Mouse (Mus musculus) left cerebral cortex, postnatal 14 days (tissue): Measurements from ENCODE around the gene Slc7a1. TPM values are rescaled to one million over a fixed set of nuclear protein-coding genes. Genes with fewer than 3 reads are reported as not detected.

Experiments
- DNase-seq, 2 experiments: peaks; one replicate each; pipeline ENCODE4 v3.0.0; 2021 to 2022; ENCODE audit warnings: low spot score in 2 of 2, mixed read lengths in 1 of 2
- intact Hi-C: fragments of 180-260 bp; cut with DNase I; formaldehyde crosslinking; loops from one replicate; pipeline ENCODE4 v1.15.1; 2025
- total RNA-seq, 2 experiments: library from RNA; stranded (reverse); gene quantifications; 2 replicates each; pipeline ENCODE4 v1.2.3; 2021

Gene Slc7a1
- total RNA-seq, 2 experiments from 2014 or later: 47.9 to 50.6 TPM

DNA sequence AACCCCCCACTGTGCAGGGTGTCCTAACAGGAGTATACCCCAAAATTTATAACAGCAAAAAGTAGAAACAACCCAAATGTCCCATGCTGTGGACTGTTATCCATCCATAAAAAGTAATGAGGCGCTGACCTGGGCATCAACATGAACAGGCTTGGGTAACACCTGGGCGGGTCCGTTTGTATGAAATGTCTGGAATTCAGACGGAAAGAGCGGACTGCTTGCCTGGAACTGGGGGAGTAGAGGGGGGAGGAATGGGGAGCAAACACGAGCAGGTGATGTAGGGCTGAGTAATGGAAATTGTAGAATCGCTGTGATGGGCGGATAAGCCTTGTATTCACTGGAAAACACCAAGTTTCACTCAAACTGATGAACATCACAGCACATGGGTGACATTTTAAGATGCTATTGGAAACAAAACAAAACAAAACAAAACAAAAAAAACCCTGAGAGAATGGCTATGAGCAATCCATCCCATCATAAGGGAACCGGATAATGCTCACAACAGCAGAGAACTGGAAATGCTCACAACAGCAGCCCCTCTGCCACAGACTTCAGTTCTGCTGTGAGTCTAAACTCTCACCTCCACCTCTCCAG lies 26.5 kb downstream of the Slc7a1 start:
- intact Hi-C loops: no loop called here

DNA sequence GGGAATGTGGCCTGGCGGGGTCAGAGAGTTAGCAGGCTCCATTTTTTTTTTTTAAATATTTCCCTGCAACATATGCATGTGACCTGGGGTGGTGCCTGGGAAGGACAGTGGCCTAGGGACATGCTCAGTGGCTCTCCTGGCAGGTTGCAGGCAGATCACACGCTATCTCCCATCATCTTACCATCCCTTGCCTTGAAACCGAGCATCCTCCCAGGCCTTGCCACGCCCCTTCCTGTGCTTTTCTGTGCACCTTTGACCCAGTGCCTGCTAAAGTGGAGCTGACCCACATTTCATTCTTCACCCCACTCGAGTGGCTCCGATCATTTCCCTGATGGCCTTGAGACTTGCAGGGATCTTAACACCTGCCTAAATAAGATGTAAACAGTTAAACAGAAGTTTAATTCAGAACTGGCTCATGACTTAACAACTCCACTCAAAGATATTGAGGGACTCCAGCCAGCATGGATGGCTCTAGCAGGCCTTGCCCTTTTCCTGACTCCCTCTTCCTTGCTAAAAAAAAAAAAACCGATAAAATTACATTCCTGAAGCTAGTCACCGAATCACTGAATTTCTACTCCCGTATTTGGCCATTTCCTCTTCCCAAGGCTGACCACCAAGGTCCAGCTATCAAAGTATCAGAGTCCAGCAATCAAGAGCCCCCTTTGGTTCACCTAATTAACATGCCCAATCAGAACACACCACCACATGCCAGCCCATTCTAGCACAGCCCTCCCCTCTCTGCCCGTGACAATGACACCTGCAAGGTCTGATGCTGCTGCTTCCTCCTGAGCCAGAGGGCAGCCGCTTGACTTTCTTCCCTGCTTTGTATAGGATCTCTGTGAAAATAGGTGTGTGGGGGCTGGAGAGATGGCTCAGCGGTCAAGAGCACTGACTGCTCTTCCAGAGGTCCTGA lies 27.4 kb downstream of the Slc7a1 start:
- DNase-seq: no peak
- intact Hi-C loops: no loop called here

More for the DNA sequence above, 26.5 kb downstream of the Slc7a1 start:
- no peak for DNase-seq

DNA sequence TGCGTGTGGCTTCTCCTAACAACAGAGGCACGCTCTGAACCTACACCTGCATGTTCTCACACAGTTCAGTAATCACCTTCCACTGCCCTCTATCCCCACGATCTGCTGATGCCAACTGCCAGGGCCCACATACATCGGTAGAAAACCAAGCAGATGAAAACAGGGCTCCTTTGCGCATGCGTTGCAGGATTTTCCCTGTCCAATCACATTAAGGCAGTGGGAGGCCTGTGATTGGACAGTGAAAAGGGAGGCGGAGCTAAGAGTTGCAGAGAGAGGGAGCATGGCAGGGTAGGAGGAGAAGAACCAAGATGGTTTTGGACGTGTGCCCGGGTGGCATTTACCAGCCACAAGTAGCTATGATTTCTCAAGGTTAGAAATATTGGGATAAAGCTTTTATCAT lies 28.3 kb downstream of the Slc7a1 start:
- intact Hi-C loops: no loop called here
- no peak for DNase-seq

DNA sequence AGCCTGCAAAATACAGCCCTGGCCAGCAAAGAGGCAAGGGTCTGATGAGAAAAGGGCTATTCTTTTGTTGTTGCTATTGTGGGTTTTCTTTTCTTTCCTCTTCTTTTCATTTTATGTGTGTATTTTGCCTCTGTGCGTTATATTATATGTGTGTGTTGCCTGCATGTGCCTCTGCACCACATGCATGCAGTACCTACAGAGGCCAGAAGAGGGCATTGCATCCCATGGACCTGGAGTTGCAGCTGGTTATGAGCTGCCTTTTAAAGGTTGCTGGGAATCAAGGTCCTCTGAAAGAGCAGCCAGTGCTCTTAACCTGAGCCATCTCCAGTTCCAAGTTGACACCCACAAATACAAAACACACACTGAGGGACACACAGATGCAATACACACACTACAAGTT lies 29.1 kb downstream of the Slc7a1 start:
- DNase-seq: no peak
- intact Hi-C loops: no loop called here

DNA sequence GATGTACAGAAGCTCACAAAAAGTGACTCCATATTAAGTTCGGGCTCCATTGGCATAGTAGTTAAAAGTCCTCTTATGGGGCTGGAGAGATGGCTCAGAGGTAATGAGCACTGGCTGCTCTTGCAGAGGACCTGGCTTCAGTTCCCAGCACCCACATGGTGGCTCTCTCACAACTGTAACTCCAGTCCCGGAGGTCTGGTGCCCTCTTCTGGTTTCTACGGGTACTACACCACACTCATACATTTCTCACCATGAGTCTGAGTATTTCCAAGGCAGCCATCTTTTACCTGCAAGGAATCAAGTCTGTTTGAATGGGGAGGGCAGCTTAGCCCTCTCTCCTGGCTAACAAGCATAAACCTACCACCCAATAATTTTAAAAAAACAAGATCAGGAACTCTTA lies 30.5 kb downstream of the Slc7a1 start:
- intact Hi-C loops: no loop called here
- no peak for DNase-seq

DNA sequence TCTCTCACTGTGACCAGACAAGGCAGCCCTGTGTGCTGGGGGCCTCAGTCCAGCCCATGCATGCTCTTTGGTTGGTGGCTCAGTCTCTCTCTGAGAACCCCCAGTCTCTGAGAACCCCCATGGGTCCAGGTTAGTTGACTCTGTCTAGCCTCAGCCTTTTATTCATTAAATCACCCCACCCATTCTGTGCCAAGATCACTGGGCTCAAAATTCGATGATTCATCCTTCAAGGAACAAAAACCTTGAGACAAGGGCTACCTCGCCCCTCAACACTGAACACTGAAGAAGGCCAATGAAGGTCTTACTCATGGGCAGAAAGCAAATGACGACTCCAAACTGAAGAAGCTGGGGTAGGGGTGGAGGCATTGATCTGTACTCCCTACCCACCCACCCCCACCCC lies 31.9 kb downstream of the Slc7a1 start:
- intact Hi-C loops: no loop called here
- DNase-seq: no peak

DNA sequence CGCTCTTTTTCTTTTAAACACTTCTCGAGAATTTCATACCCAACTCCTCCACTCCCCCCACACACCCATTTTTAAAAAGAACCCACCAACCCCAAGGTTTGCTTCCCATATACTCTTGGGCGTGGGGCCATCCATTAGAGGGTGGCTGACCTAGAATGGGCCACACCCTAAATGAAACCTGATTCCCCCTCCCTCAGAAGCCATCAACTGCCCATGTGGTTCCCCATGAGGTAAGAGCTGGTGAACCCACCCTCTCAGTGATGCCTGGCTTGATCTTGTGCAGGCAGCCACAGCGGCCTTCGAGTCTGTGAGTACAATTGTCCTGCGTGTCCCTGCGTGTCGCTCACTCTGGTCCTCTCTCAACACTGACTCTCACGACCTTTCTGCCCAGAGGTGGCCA lies 33.2 kb downstream of the Slc7a1 start:
- intact Hi-C loops: no loop called here
- DNase-seq: no peak

DNA sequence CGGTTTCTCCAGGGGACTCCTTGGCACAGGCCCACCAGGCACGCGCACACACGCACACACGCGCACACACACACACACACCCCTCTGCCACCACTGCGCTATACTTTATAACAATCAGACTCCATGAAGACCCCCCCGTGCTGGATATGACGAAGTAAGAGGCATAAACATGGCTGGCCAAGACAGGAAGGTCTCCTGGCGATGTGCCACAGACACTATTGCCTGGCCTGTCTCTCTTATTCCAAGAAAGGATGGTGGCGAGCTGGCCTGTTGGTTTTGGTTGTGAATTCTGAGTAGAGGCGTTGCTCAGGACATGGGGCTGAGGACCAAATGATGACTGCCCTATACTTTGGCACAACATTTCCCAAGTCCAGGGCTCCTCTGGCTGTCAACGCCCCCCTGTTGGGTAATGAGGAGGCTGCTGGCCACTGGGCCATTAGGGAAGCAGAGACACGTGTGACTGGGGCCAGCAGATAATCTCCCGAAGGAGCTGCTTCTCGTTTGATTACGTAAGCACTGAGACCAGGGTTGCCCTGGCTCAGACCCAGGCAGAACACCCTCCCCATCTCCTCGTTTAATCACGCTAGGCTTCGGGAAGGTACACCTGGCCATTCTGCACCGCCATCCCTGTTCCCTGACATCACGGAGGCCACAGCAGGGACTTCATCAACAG lies 36.1 kb downstream of the Slc7a1 start:
- DNase-seq: no peak
- intact Hi-C loops: no loop called here

DNA sequence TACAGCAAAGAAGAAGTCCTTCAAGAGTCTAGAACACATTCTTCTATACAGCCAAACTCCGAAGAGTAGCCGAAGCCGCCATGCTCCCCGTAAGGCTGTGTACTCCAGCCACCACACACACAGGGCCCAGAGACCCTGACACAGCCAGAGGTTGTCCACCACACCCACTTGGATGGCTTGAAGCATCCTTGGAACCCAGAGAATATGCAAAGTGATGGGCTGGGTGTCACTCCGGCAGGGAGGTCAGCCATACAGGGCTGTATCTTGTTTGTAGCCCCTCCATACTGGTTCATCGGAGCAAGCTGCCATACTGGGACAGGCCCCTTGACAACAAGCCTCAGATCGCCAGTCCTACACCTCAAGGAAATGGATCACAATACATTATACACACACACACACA lies 37.4 kb downstream of the Slc7a1 start:
- intact Hi-C loops: no loop called here

DNA sequence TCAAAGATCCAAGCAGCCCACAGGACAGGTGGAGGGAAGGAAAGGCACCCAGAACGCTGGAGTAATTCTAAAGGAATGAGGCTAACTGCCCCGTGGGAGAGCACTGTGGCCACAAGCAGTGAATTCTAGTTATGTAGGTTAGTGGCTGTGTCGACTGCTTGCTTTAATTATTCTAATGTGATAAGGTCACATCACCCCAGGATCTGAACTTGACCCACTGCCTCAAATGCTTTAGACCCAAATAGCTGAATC lies 38.0 kb downstream of the Slc7a1 start:
- DNase-seq: no peak
- intact Hi-C loops: no loop called here

More for the DNA sequence above, 37.4 kb downstream of the Slc7a1 start:
- DNase-seq: no peak

DNA sequence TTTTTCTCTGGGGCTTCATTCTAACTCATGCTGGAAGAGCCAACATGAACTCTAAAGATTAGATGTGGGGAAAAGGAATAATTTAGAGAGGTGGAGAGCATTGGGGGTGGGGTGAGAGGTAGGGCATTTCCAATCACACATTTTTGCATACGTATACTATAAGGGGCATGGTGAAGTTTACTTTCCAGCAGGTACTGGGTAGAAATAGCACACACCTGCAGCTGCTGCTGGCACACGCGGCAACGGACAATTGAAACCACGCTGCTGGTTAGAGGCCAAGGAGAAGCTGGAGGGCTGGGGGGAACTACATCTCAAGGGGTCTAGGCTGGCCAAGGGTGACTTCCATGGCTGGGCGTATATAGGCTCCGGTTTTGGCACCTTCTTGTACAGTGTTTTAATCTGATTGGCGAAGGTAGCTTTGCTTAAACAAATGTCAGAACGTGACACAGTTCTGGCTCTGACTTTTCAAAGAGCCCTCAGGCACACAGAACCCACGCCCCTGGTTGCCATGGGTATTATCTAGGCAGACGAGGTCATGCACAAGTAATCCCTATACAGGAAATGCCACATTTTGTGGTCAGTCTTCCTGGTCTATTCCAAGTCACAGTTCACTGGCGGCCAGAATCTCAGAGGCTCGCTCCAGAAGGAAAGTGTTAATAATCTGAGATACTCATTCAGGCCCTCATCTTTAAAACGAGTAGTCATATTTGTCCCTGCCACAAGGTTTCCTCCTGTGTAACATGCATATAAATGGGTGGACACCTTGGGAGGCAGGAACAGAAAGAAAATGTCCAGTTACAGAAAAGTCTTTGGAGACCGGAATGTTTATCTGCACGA lies 38.6 kb downstream of the Slc7a1 start:
- intact Hi-C loops: no loop called here
- DNase-seq: no peak

DNA sequence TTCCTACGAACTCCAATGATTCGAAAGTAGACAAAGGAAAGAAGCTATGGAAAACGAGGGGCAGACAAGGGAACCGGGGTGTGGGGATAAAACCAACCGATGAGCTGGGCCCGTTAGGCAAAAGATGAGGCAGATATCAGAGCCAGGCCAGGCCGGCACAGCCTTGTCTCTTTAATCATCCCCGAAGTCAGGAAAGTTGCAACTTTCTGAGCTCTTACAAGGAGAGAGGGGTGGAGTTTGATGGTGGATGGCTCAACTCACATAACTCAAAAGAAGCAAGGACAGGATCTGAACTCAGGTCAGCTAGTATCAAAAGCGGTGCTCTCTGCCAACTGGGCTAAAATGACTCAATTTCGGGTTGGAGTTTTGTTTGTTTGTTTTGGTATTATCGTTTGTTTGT lies 40.6 kb downstream of the Slc7a1 start:
- no peak for DNase-seq
- intact Hi-C loops: no loop called here

DNA sequence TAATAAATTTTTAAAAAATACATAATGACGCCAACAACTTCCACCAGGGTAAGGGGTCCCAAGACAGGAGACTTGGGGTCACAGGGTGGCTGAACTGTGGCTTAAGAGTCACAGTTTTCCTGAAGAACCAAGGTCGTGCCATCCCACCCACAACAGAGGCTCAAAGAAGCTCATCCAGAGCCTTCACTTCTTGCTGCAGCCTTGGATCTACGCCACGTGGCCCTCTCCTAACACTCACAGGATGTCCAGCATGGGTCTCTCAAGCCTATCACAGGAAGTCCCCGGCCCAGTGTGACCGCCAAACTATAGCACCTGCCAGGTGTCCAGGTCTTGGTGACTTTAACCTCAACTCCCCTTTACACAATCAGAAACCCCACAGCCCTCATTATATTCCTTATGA lies 42.5 kb downstream of the Slc7a1 start:
- no peak for DNase-seq
- intact Hi-C loops: no loop called here

DNA sequence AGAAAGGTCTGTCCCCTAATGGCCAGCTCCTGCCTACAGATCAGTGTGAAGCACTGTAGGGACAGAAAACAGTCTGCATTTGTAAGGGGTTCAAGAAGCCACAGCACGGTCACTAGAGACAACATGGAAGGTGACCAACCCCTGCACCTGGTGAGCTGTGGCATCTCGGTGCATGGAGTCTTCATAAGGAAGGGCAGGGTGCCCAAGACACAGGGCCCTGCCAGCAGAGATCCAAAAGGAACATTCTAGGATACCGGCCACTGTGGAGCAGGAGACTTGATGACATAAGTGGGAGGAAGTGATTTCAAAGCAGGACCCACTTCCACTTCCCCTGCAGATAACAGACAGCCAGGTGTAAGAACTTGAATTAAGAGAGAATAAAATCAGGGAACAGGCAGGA lies 43.9 kb downstream of the Slc7a1 start:
- intact Hi-C loops: no loop called here
- no peak for DNase-seq

DNA sequence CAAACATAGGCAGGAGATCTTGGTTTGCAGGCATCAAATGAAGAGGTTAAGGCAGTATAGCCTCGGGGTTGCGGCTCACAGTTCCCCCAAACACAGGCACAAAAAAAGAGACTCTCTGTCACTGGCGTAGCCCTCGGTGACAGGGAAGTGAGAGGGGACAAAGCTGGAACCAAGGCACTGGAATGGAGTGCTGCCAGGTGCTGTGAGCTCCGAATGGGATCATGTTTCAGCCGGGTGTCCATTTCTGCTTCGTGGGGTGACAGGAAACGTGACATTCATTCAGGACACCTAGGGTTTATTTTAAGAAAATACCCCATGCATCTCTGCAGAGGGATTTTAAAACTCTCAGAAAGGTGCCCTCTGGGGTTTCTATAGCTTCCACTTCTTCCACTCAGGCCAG lies 45.2 kb downstream of the Slc7a1 start:
- intact Hi-C loops: no loop called here
- no peak for DNase-seq

DNA sequence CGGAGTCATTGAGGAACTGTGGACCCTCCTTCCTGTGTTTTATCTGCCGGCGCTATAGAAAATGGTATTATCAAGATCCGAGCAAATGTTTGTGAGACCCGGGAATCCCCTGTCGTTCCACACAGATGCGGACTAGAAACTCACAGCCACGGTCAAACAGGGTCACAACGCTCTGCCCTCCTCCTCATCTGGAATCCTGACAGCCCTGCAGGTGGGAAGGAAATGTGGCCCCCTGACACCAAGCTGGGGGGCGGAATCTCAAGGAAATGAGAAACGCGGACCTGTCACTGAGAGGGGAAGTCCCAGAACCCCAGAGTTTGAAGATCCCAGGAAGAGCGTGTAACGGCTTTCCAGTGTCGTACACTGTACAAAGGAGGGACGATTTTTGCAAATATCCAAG lies 46.3 kb downstream of the Slc7a1 start:
- intact Hi-C loops: no loop called here
- no peak for DNase-seq

DNA sequence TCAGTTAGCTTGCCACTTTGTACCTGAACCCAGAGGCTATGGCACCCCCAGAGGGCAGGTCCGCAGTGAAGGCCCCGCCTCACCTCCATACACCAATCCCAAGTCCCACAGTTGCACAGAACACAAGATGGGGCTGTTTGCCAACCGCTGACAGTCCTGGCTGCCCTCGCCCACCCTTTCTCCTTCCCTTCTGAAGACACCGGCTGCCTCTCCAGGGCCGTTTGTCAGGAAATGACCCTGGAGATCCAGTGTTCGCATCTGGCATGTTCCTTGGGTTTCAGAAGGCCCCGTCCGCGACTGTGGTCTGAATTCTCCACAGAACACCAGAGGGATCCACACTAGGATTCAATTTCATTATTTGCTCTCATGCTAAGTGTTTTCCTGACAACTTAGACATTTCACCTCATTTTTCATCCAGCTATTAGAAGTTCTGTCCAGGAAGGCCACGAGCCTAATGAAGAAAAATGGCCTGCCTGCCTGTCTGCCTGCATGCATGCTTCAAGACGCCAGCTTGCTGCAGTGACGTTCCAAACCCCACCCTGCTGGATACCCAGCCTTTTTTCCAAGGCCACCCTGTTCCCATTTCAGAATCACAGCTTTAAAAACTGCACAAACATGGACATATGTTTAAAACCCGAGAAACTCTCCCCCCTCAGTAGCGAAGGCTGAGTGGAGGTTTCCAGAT lies 50.2 kb downstream of the Slc7a1 start:
- intact Hi-C loops: no loop called here

DNA sequence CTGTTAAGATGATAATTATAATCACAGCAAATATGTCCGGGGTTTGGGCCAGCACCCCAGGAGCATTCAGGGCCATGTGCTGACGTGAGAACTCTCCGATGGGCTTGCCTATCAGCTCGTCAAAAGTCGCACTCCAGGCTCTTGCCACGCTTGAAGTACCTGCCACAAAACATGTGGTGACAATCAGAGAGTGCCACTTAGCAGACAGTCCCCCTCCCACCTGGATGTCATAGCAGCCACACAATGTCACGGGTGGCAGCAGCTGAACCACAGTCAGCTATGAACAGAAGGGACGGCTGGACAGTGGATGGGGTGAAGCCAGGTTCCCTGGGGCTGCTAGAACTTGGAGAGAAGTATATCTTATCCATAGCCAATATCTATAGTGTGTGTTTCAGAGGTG lies 51.6 kb downstream of the Slc7a1 start:
- intact Hi-C loops: no loop called here
- DNase-seq: no peak

More for the DNA sequence above, 50.2 kb downstream of the Slc7a1 start:
- DNase-seq: no peak

DNA sequence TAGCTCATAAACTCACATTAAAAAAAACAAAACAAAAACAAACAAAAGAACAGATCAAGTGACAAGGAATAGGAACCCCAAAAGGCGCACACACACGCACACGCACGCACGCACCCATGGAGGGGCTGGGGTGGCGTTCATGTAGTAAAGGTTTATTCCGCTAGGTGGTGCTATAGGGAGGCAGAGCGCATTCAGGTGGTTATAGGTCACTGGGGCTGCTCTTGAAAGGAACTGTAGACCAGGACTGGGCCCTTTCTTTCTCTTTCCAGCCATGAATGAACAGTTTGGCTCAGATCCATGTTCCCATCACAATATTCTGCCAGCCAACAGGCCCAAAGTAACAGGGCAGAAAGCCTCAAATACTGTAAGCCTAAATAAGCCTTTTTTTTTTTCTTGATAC lies 53.2 kb downstream of the Slc7a1 start:
- no peak for DNase-seq

DNA sequence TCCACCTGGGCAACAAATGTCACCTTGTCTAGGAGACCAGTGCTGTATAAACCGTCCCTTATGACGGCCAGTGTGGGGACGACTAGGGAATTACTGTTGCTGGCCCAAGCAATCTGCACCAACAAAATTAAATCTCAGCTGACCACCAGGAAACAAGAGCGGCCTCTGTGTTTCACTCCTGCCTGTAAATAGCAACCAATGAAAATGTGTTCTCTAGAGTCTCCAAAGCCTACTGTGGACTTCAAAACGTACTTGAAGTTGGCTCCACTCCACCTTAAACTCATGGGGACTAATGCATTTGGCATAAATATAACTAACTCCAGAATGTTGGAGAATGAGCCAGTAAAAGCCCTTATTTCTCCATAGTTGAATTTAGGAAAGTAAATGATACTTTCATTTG lies 55.3 kb downstream of the Slc7a1 start:
- intact Hi-C loops: no loop called here
- no peak for DNase-seq

More for the DNA sequence above, 53.2 kb downstream of the Slc7a1 start:
- intact Hi-C loops: no loop called here
